Mouse (Mus musculus) G1E (cell line): ENCODE measurements at regions not wholly inside any gene's neighbourhood (a gene's known extent, or its start where the extent isn't known, plus 50 kb on each side); places are given as distances from the start of the nearest gene placed in this dataset.

Source experiments
- ATAC-seq: 2 replicates; pipeline ENCODE4 v1.8.0; 2016; ENCODE audit warnings: mild to moderate bottlenecking; ENCODE audit not compliant: insufficient number of reproducible peaks, poor library complexity, low FRiP score, severe bottlenecking; ENCODE audit errors: extremely low read depth
- DNase-seq: peaks from one replicate; pipeline ENCODE4 v3.0.0; 2012; ENCODE audit warnings: low spot score
- H3K27me3 ChIP-seq: 2 replicates; pipeline ENCODE4 v1.6.1; 2012; ENCODE audit warnings: mild to moderate bottlenecking, low read length, inconsistent platforms; ENCODE audit not compliant: insufficient read depth
- H3K36me3 ChIP-seq: replicated peaks from 2 replicates; pipeline ENCODE3; 2012; ENCODE audit warnings: mild to moderate bottlenecking, inconsistent platforms
- H3K4me1 ChIP-seq: 2 replicates; pipeline ENCODE4 v1.6.1; 2012; ENCODE audit warnings: low read depth, low read length, inconsistent platforms, mixed read lengths; ENCODE audit not compliant: insufficient read depth
- H3K4me3 ChIP-seq: 2 replicates; pipeline ENCODE4 v1.5.1; 2012; ENCODE audit warnings: low read depth, mild to moderate bottlenecking, inconsistent platforms, low read length, moderate library complexity, mixed read lengths
- H3K9me3 ChIP-seq: replicated peaks from 2 replicates; pipeline ENCODE4 v1.6.1; 2012; ENCODE audit warnings: inconsistent platforms
- CTCF ChIP-seq: IDR thresholded peaks from 2 replicates; pipeline ENCODE4 v1.5.1; 2012; ENCODE audit warnings: low read depth, low read length, inconsistent platforms, mixed read lengths
- GATA1 ChIP-seq: IDR thresholded peaks from 2 replicates; pipeline ENCODE4 v1.6.1; 2012; ENCODE audit warnings: borderline replicate concordance, low read length, inconsistent platforms, mixed read lengths
- GATA2 ChIP-seq: IDR thresholded peaks from 2 replicates; pipeline ENCODE4 v1.6.1; 2012; ENCODE audit warnings: low read depth, low read length, inconsistent platforms, borderline replicate concordance
- POLR2AphosphoS5 ChIP-seq: IDR thresholded peaks from 2 replicates; pipeline ENCODE4 v1.6.1; 2012; ENCODE audit warnings: low read depth, low read length, inconsistent platforms; ENCODE audit not compliant: insufficient replicate concordance
- TAL1 ChIP-seq: conservative IDR thresholded peaks from 2 replicates; pipeline ENCODE4 v1.6.1; 2012; ENCODE audit warnings: low read depth, low read length, inconsistent platforms, mixed read lengths

DNA sequence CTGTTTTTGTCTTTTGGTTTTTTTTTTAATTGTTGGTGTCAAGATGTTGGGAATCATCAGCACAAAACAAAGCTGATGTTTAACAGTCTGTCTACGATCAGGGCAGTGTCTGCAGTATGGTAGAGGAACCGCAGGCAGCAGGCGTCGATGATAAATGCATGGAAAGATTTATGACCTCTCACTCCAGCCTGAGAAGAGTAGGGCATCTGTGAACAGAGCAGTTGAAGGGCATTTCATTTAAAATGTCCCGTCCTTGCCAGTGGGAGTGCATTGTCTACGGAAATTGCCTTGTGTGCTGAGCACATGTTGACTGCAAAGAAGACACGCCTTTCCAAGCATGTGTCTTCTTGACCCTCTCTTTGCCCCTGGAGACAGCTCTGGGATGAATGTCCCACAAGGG is 158.7 kb downstream of the Glrx3 start:
- H3K9me3 ChIP-seq = peaks cover 88% of the 10 kb centered on the region
- no peaks in the 10 kb centered on the region for H3K36me3 ChIP-seq
- ATAC-seq = no peak

DNA sequence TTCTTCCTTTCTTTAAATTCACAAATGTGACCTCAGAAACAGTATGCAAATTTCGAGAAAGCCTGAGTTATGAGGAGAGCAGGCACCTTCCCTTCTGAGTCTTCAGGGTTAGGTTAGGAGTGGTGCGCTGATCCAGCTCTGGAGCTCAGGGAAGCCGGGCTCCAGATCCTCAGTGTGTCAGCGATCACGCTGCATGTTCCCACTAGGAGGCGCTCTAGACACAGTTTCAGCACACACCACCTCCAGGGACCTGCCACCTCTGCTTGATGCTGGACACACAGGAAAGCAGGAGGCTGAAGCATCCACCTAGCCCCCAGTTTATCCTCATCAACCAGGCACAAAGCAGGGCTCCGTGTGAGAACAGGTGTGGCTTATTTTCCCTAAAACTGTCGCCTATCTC is 165.6 kb downstream of the Glrx3 start:
- Histone ChIP-seq H3K4me1 (no peaks in the 10 kb centered on the region), H3K36me3 (no peaks in the 10 kb centered on the region), H3K9me3 (peaks cover 75% of the 10 kb centered on the region), H3K27me3 (no peaks in the 10 kb centered on the region), H3K4me3 (no peak overlapping the region)
- DNase-seq = no peak
- no peak for ATAC-seq
- TF ChIP-seq GATA2 (no peak), TAL1 (no peak), GATA1 (no peak), CTCF (no peak), POLR2AphosphoS5 (no peak)

More for the DNA sequence above, 158.7 kb downstream of the Glrx3 start:
- TF ChIP-seq GATA1 = no peak
- no peak for TF ChIP-seq GATA2
- no peak for TF ChIP-seq CTCF
- no peak for TF ChIP-seq POLR2AphosphoS5
- no peak for TF ChIP-seq TAL1
- Histone ChIP-seq H3K4me3 (no peak overlapping the region), H3K27me3 (no peaks in the 10 kb centered on the region), H3K4me1 (no peaks in the 10 kb centered on the region)
- no peak for DNase-seq

DNA sequence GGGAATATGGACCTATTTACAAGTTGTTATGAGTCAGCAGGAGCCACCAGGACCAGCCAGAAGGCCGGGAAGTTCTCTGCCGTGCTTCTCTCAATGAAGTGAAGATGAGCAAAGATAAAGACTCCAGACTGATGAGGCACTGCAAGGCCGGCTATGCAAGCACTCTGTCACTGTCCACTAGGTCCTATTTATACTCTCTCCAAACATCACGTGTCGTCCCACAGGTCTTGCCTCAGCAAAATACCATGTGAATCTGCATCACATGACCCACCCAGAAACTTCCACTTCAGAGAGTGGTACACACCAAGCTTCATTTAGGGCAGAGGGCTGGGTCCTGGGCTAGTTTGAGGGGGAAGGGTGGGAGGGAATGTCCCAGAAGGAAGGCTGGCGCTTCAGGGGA is 172.3 kb downstream of the Glrx3 start:
- TF ChIP-seq CTCF (no peak), GATA1 (no peak), POLR2AphosphoS5 (no peak), TAL1 (no peak), GATA2 (no peak)
- no peak for ATAC-seq

DNA sequence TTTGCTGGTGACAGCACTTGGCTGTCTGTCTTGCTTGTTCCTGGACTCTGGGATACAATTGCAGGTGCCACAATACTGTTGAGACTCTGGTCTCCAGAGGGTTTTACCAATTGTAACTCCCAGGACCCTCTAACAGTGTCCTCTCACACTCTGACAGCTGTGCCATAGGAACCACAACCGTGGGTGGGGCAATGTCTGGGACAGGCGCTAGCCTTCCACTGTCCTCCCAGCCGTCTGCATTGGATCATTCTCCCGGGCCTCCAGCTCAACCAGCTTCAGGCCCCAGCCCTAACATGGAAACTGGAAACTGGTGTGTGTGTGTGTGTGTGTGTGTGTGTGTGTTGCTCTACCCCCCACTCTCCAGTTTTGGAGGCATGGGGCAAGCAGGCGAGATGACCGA is 173.9 kb downstream of the Glrx3 start:
- no peaks in the 10 kb centered on the region for H3K4me1 ChIP-seq
- ATAC-seq = no peak
- TF ChIP-seq POLR2AphosphoS5 (no peak), CTCF (no peak), GATA2 (no peak), TAL1 (no peak), GATA1 (no peak)
- no peaks in the 10 kb centered on the region for H3K27me3 ChIP-seq
- H3K9me3 ChIP-seq = peaks cover 78% of the 10 kb centered on the region
- H3K4me3 ChIP-seq = no peak overlapping the region
- no peak for DNase-seq
- H3K36me3 ChIP-seq = no peaks in the 10 kb centered on the region

More for the DNA sequence above, 172.3 kb downstream of the Glrx3 start:
- H3K36me3 ChIP-seq = no peaks in the 10 kb centered on the region
- H3K27me3 ChIP-seq = no peaks in the 10 kb centered on the region
- H3K4me3 ChIP-seq = no peak overlapping the region
- no peaks in the 10 kb centered on the region for H3K4me1 ChIP-seq
- DNase-seq = no peak
- H3K9me3 ChIP-seq = peaks cover 76% of the 10 kb centered on the region

DNA sequence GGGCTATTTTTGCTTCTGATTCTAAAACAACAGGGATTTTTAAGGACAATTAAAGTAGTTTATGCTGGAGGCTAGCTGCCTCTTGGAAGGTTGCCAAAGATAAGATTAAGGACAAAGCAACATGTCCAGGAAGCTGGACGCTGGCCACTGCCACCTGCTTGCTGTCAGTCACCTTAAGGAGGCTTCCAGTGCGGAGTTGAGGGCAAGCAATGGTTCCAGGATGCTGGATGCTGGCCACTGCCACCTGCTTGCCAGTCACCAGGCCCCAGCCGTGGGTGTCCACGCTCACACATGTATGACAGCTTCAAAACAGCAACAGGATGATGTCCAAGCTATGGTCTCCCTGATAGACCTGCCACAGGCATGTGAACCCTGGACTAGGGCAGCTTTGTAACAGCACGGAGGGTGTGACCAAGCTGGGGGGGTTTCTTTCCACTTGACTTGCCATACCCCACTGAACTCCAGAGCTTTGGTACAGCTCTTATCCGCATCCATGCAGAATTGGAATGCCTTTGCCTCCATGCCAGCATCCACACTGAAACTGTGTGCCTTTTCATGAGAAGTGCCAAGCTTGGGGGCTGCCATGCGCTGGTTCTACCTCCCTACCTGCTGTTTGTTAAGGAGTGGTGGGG is 174.6 kb downstream of the Glrx3 start:
- TF ChIP-seq GATA1 (no peak), TAL1 (no peak), CTCF (no peak), GATA2 (no peak), POLR2AphosphoS5 (no peak)
- ATAC-seq (no peak), DNase-seq (no peak)
- no peaks in the 10 kb centered on the region for H3K4me1 ChIP-seq
- no peaks in the 10 kb centered on the region for H3K27me3 ChIP-seq
- H3K4me3 ChIP-seq = no peak overlapping the region; the same call in 1 of the 2 replicates
- no peaks in the 10 kb centered on the region for H3K36me3 ChIP-seq
- H3K9me3 ChIP-seq = peaks cover 84% of the 10 kb centered on the region

DNA sequence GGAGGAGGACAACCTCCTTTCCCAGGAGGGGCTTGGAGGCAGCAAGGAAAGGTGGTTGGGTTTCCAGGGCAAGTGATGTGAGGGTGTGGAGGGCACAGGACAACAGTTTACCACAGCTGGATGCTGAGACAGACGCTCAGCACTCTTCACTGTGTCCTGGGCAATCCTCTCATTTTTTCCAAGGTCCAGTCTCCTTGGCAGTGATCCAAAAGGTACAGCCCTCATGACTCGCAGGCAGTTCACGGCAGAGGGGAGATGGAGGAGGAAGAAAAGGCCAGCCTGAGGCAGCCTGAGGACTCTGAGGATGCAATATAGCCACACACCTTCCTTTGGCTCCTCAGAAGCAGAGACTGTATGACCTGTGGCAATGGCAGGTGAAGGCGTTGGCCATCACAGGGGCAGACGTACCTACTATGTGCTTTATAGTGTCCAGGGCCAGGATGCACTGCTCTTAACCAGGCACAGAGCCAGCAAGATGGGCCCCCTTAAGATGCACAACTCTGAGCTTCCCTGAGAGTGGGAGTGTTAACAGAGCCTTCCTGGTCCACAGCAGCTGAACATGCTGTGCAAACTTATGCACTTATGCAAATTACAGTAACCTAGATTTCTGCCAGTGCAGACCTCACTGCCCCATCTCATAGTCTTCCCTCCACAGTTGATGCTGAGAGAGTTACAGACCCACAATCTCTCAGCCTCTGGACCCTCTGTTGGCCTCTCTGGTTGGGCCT is 181.2 kb downstream of the Glrx3 start:
- ATAC-seq (no peak), DNase-seq (no peak)
- TF ChIP-seq GATA2 = no peak
- no peak for TF ChIP-seq GATA1
- no peak for TF ChIP-seq CTCF
- TF ChIP-seq POLR2AphosphoS5 = no peak
- TF ChIP-seq TAL1 = no peak
- H3K4me3 ChIP-seq = no peak overlapping the region
- no peaks in the 10 kb centered on the region for H3K27me3 ChIP-seq
- no peaks in the 10 kb centered on the region for H3K4me1 ChIP-seq
- H3K9me3 ChIP-seq = peaks cover 74% of the 10 kb centered on the region
- H3K36me3 ChIP-seq = no peaks in the 10 kb centered on the region
